ENCODE assay signal across 10 mouse cellular contexts in the genomic region with DNA sequence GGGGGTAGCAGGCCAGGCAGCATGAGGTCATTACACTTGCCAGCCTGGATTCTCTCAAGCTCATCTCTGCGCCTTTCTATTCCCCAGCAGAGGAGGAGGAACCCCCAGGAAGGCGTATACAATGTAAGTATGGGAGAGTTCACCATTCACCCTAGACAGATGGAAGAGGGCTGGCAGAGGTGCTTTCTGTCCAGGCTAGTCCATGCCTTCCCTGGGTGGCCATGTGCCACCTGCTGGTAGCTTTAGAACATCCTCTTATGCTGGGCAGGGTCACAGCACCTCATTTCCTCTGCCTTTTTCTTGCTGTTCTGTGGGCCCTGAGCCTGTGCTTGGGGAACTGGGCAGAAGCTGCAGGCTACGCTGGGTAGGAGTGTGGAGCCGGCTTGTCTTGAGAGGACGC.
DNase-seq lines count a peak whose midpoint lies in the region; ATAC-seq and TF ChIP-seq lines count a peak whose summit lies in the region.
"Had no signal": no experiment of that assay in that cellular context is flagged by ENCODE, and none has a peak within 500 bp of the region (broad histone marks: within the 10 kb centered on the region; RNA-seq: fewer than 3 reads in every experiment).

No protein-coding gene starts in this region.

- H3K9me3 ChIP-seq in forebrain, embryonic 10.5 days, result no peaks in the 10 kb centered on the region
- H3K9me3 ChIP-seq in forebrain, embryonic 14.5 days (replicated peaks; ENCODE audit: control insufficient read depth, low read length), result no peaks in the 10 kb centered on the region
- H3K9me3 ChIP-seq in lung, embryonic 14.5 days (ENCODE audit: low read depth, low read length), result no peaks in the 10 kb centered on the region
- no peaks in the 10 kb centered on the region for H3K9me3 ChIP-seq in embryonic facial prominence, embryonic 14.5 days (ENCODE audit: control insufficient read depth, low read length)

- ATAC-seq in forebrain, embryonic 14.5 days, result no peak
- ATAC-seq in lung, embryonic 14.5 days (ENCODE audit: insufficient read depth), result no peak
- 0 out of 2 replicates have a peak, but pooled peaks have one; percentile 38 for ATAC-seq in embryonic facial prominence, embryonic 14.5 days (ENCODE audit: low read depth)

- WGBS in forebrain, embryonic 10.5 days, result 85% methylated on average over 5 of the region's 5 CpGs
- WGBS in forebrain, embryonic 14.5 days, result 79% methylated on average over 5 of the region's 5 CpGs
- WGBS in lung, embryonic 14.5 days, result 74% methylated on average over 5 of the region's 5 CpGs
- 81% methylated on average over 5 of the region's 5 CpGs for WGBS in embryonic facial prominence, embryonic 14.5 days

- H3K27me3 ChIP-seq in forebrain, embryonic 10.5 days (ENCODE audit: poor library complexity, severe bottlenecking), result peaks cover 46% of the 10 kb centered on the region
- H3K27me3 ChIP-seq in forebrain, embryonic 14.5 days (replicated peaks; ENCODE audit: control insufficient read depth, insufficient read depth, low read length), result 0 out of 2 replicates have a peak, but pooled peaks cover under 1% of the 10 kb centered on the region
- no peaks in the 10 kb centered on the region for H3K27me3 ChIP-seq in lung, embryonic 14.5 days (ENCODE audit: insufficient read depth, low read length)
- no peaks in the 10 kb centered on the region for H3K27me3 ChIP-seq in embryonic facial prominence, embryonic 14.5 days (replicated peaks; ENCODE audit: control insufficient read depth, insufficient read depth, low read length)

- peak; percentile 57 for TF ChIP-seq CTCF in lung, embryonic 14.5 days (IDR thresholded peaks at IDR 0.05; ENCODE audit: low read depth)

- DNase-seq in forebrain, embryonic 10.5 days (ENCODE audit: extremely low spot score, low spot score), result peak; percentile 16
- DNase-seq in forebrain, embryonic 14.5 days (ENCODE audit: low spot score), result no peak
- peak; percentile 27 for DNase-seq in lung, embryonic 14.5 days
- DNase-seq in lung, postnatal 25 days (ENCODE audit: low spot score), result no peak
- no peak for DNase-seq in embryonic facial prominence, embryonic 14.5 days (ENCODE audit: low spot score)
- DNase-seq in naive thymus-derived CD4-positive, alpha-beta T cell, adult 2 months (ENCODE audit: low read depth), result peak; percentile 65
- DNase-seq in layer of hippocampus, postnatal 25 days (ENCODE audit: extremely low spot score in 1 of 2, low spot score in 1 of 2), result no peak
- DNase-seq in neural tube, embryonic 10.5 days (ENCODE audit: extremely low spot score, low spot score), result no peak
- DNase-seq: cerebellum, adult 9-11 months; lung, postnatal 14 days had no signal

- H3K9ac ChIP-seq in forebrain, embryonic 14.5 days (ENCODE audit: low read length), result no peak overlapping the region
- H3K9ac ChIP-seq in lung, embryonic 14.5 days, result no peak overlapping the region
- no peak overlapping the region for H3K9ac ChIP-seq in embryonic facial prominence, embryonic 14.5 days (ENCODE audit: low read depth, low read length)

- 0 out of 2 replicates have a peak overlapping the region, but pooled peaks have one; percentile 4 for H3K27ac ChIP-seq in forebrain, embryonic 10.5 days
- no peak overlapping the region for H3K27ac ChIP-seq in forebrain, embryonic 14.5 days (ENCODE audit: low read depth, low read length)
- no peak overlapping the region for H3K27ac ChIP-seq in lung, embryonic 14.5 days (ENCODE audit: low read depth)
- H3K27ac ChIP-seq in embryonic facial prominence, embryonic 14.5 days (replicated peaks; ENCODE audit: low read depth, low read length), result no peak overlapping the region

- no peak overlapping the region for H3K4me2 ChIP-seq in forebrain, embryonic 14.5 days (ENCODE audit: low read length)
- no peak overlapping the region for H3K4me2 ChIP-seq in lung, embryonic 14.5 days
- H3K4me2 ChIP-seq in embryonic facial prominence, embryonic 14.5 days (ENCODE audit: low read depth, low read length), result no peak overlapping the region

- H3K4me1 ChIP-seq in forebrain, embryonic 10.5 days, result peaks cover 27% of the 10 kb centered on the region
- peaks cover 5% of the 10 kb centered on the region for H3K4me1 ChIP-seq in forebrain, embryonic 14.5 days (ENCODE audit: control insufficient read depth, insufficient read depth, low read length)
- no peaks in the 10 kb centered on the region; the same call in 1 of the 2 replicates for H3K4me1 ChIP-seq in lung, embryonic 14.5 days (ENCODE audit: insufficient read depth)
- H3K4me1 ChIP-seq in embryonic facial prominence, embryonic 14.5 days (ENCODE audit: control insufficient read depth, insufficient read depth, low read length), result no peaks in the 10 kb centered on the region

- no peak overlapping the region for H3K4me3 ChIP-seq in forebrain, embryonic 10.5 days
- no peak overlapping the region for H3K4me3 ChIP-seq in forebrain, embryonic 14.5 days (ENCODE audit: low read depth, low read length)
- H3K4me3 ChIP-seq in lung, embryonic 14.5 days (ENCODE audit: low read depth, low read length), result no peak overlapping the region
- H3K4me3 ChIP-seq in embryonic facial prominence, embryonic 14.5 days (ENCODE audit: low read depth, low read length), result no peak overlapping the region

- no peaks in the 10 kb centered on the region for H3K36me3 ChIP-seq in forebrain, embryonic 10.5 days (replicated peaks)
- H3K36me3 ChIP-seq in forebrain, embryonic 14.5 days (ENCODE audit: control insufficient read depth, insufficient read depth, low read length), result no peaks in the 10 kb centered on the region
- H3K36me3 ChIP-seq in lung, embryonic 14.5 days (ENCODE audit: insufficient read depth), result no peaks in the 10 kb centered on the region
- no peaks in the 10 kb centered on the region for H3K36me3 ChIP-seq in embryonic facial prominence, embryonic 14.5 days (ENCODE audit: control insufficient read depth, insufficient read depth, low read length)

Comparison
In these comparisons a context has a peak if more than half of its experiments do, and no peak if none do; other contexts are left out.
1. DNase-seq: peak in forebrain, embryonic 10.5 days (single experiment), lung, embryonic 14.5 days (single experiment) and naive thymus-derived CD4-positive, alpha-beta T cell, adult 2 months (single experiment); none in forebrain, embryonic 14.5 days (single experiment), lung, postnatal 25 days (single experiment), embryonic facial prominence, embryonic 14.5 days (single experiment), layer of hippocampus, postnatal 25 days (0 of 2) and neural tube, embryonic 10.5 days (single experiment).